Mouse (Mus musculus) E14TG2a.4 (cell line): ENCODE data around the gene Prodh2.
A peak's percentile ranks its signal among the peaks of the same experiment; 100 is the strongest.

Experiments used
- H3K27me3 ChIP-seq: 2 replicates; pipeline ENCODE4 v1.6.1; 2014; ENCODE audit warnings: low read length, control low read depth; ENCODE audit not compliant: insufficient read depth
- H3K36me3 ChIP-seq: 2 replicates; pipeline ENCODE4 v1.6.1; 2014; ENCODE audit warnings: low read length, control low read depth; ENCODE audit not compliant: insufficient read depth
- H3K4me1 ChIP-seq: replicated peaks from 2 replicates; pipeline ENCODE4 v1.6.1; 2014; ENCODE audit warnings: low read depth, low read length, control low read depth
- H3K4me3 ChIP-seq: replicated peaks from 2 replicates; pipeline ENCODE4 v1.5.1; 2014; ENCODE audit warnings: mild to moderate bottlenecking, low read length
- H3K9me3 ChIP-seq: 2 replicates; pipeline ENCODE4 v1.6.1; 2014; ENCODE audit warnings: low read length, control low read depth
- CTCF ChIP-seq: conservative IDR thresholded peaks from 2 replicates; pipeline ENCODE4 v1.5.1; 2014; ENCODE audit warnings: low read length
- NANOG ChIP-seq: IDR thresholded peaks from 2 replicates; pipeline ENCODE4 v1.6.1; 2014; ENCODE audit warnings: borderline replicate concordance, low read length, mixed read lengths
- POU5F1 ChIP-seq: IDR thresholded peaks from 2 replicates; pipeline ENCODE4 v1.6.1; 2014; ENCODE audit warnings: low read length, borderline replicate concordance

Prodh2 gene

DNA sequence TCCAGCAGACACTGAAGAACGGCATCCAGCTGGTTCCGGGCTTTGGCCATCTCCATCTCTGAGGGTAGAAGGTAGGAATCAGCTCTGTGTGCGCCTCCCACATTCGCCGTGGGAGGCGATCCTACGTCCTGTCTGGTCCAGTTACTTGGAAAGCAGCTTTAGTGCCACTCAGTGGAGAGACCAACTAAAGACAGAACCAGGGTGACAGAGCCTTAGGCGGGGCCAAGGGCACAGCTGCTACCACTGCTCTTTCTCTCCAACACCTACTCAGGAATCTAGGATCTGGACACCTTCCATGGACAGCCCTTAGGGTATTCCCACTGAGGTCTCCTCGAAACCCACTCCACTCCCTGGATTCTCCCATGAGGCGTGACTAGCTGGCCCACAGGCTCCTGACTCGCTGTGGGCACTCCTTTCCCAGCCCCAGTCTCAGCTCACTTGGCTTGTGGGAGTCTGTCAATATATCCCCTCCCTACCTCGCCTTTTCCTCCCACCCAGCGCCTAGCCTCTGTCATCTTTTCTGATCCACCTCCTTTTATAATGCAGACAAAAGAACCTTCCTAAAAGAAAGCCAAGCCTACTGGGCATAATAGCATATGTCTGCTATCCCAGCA is 64.6 kb downstream of the Prodh2 start:
- Histone ChIP-seq H3K27me3 (no peaks in the 10 kb centered on the region), H3K4me3 (peak overlapping the region; percentile 90), H3K36me3 (peaks cover 43% of the 10 kb centered on the region), H3K9me3 (no peaks in the 10 kb centered on the region), H3K4me1 (peaks cover 80% of the 10 kb centered on the region)
- TF ChIP-seq CTCF (no peak), POU5F1 (no peak), NANOG (no peak)

DNA sequence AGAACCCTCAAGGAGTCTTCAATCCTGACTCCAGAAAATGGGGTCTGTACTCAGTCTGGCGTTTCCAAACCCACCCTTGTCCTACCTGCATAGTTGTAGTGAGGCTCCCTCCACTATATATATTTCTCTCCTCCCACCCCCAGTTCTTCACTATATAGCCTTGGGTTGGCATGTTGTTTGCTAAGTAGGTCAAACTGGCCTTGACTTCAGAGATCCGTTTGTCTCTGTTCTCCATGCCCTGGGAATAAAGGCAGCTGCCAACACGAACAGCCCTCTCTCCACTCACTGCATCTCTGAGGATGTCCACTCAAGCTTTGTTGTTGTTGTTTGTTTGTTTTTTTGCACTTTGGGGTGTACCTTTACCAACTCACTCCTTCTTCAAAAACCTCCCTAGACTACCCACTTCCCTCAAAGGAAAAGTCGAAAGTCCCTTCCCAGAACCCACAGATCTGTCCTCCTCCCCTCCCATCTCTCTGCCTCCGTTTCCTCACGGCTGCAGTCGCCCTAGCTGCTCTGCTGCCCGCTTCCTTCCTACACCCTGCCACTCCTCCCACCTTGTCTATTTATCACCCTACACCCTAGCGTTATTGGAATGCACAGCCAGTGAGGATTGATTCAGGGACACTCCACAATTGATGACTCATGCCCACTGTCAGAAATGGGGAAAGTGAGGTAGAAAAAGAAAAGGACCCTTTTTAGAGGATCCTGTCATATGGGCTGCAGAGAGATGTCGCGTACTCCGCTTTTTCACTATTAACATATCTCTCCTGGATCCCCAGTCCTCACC is 65.4 kb downstream of the Prodh2 start:
- TF ChIP-seq NANOG = no peak
- no peak for TF ChIP-seq POU5F1
- no peak for TF ChIP-seq CTCF
- Histone ChIP-seq H3K9me3 (no peaks in the 10 kb centered on the region), H3K4me3 (peak overlapping the region; percentile 90), H3K36me3 (peaks cover 43% of the 10 kb centered on the region), H3K27me3 (no peaks in the 10 kb centered on the region), H3K4me1 (peaks cover 73% of the 10 kb centered on the region)

DNA sequence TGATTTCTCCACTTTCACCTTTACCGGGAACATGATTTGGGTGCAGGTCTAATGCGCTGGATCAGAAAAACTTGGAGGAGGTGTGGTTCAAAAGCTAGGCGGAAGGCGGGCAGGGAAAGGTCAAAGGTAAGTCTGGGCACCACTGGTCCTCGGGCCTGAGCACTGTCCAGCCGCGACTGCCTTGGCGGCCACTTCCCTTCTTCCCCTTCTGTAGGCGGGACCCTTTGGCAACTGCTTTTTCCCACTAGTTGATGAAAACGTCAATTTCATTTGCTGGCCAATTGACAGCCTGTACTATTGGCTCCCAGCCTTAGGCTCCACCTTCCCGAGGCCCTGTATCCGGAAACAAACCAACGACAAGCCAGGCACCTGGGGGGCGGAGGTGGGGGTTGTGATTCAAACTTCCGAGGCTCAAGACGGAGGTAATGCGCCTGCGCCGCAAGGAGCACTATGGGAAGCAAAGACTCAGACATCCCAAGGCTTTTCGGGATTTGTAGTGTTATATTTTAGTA is 66.1 kb downstream of the Prodh2 start, which contains the start of gene Lin37:
Lin37 (minus strand) TSS at position 396 of the 512 bp plus-strand sequence.
- Histone ChIP-seq H3K4me3 (peak within 1 kb of the TSS; percentile 90), H3K36me3 (peaks cover 44% of the 10 kb centered on the region), H3K4me1 (peaks cover 73% of the 10 kb centered on the region), H3K9me3 (no peaks in the 10 kb centered on the region), H3K27me3 (no peaks in the 10 kb centered on the region)
- no peak for TF ChIP-seq CTCF
- TF ChIP-seq POU5F1 = no peak
- no peak for TF ChIP-seq NANOG

DNA sequence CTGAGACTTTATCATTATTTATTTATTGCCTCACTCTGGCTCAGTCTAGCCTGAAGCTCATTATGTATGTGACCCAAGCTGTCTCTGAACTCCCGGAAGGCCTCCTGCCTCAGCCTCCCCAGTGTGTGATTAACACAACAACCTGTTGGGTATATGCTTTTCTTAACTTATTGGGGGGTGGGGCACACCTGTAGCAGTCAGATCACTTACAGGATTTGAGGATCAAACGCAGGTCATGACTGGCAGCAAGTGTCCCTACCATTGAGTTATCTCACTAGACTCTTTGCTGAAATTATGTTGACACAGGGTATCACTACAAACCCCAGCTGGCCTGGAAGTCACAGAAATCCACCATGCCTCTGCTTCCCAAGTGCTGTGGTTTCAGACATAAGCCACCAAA is 66.9 kb downstream of the Prodh2 start:
- Histone ChIP-seq H3K4me3 (no peak overlapping the region), H3K27me3 (no peaks in the 10 kb centered on the region), H3K9me3 (no peaks in the 10 kb centered on the region), H3K36me3 (peaks cover 44% of the 10 kb centered on the region), H3K4me1 (peaks cover 74% of the 10 kb centered on the region)
- no peak for TF ChIP-seq NANOG
- TF ChIP-seq POU5F1 = no peak
- TF ChIP-seq CTCF = no peak

DNA sequence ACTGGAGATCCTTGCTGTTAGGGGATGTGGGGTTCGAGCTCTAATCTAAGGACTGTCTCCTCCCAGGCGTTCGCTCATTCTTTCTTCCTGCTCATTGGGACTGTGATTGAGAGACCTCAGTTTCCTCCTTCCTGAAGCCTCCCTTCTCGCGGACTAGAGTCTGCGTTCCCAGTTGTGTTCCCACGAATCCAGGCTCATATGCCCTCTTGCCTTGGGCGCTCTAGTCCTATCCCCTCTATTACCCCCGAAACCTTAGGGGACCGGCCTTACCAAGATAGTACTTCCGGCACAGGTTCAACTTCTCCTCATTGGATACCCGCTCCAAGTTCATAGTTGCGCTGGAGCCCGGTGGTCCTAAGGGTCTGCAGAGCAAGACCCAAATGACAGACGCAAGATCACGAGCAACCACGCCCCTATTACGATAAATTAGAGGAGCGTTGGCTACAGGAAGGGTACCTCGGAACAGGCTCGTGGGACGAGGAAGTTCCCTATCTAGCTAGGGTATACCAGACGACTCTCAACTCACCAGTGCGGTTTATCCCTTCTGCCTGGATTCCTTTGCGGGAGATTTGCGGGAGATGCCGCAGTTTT is 69.2 kb downstream of the Prodh2 start:
- Histone ChIP-seq H3K36me3 (peaks cover 43% of the 10 kb centered on the region), H3K4me1 (peaks cover 75% of the 10 kb centered on the region), H3K27me3 (no peaks in the 10 kb centered on the region), H3K4me3 (peak overlapping the region; percentile 98), H3K9me3 (no peaks in the 10 kb centered on the region)
- TF ChIP-seq NANOG = no peak
- no peak for TF ChIP-seq POU5F1
- TF ChIP-seq CTCF = no peak
